Mouse (Mus musculus): Measurements from ENCODE around the gene Trim71. TPM values are rescaled to one million over a fixed set of nuclear protein-coding genes. Genes with fewer than 3 reads are reported as not detected.
"Not testable (repeated sequence)": the region's sequence is repeated elsewhere in the genome, so short reads cannot be mapped to it uniquely, and the experiment has no call there.

The Trim71 gene
- total RNA-seq, 2 experiments from 2014 or later = not detected

- peak; percentile 28 to 38 for DNase-seq (ENCODE audit: low spot score in 2 of 2)
Measured at GRCm38 (mm10) chr9:114527085-114527484, 37.1 kb downstream of the Trim71 start.

- DNase-seq (ENCODE audit: low spot score in 2 of 2) = no peak
Measured at GRCm38 (mm10) chr9:114526581-114526980, 37.6 kb downstream of the Trim71 start.

GRCm38 (mm10) chr9:114525891-114526290 is 38.3 kb downstream of the Trim71 start:
- DNase-seq (ENCODE audit: low spot score in 2 of 2) = no peak

- DNase-seq (ENCODE audit: low spot score in 2 of 2) = no peak
Measured at GRCm38 (mm10) chr9:114525073-114525633, 39.0 kb downstream of the Trim71 start.

GRCm38 (mm10) chr9:114522501-114522900 is 41.7 kb downstream of the Trim71 start:
- no peak for DNase-seq (ENCODE audit: low spot score in 2 of 2)

- no peak for DNase-seq (ENCODE audit: low spot score in 2 of 2)
Measured at GRCm38 (mm10) chr9:114522041-114522440, 42.1 kb downstream of the Trim71 start.

- not testable (repeated sequence) for DNase-seq (ENCODE audit: low spot score in 2 of 2)
Measured at GRCm38 (mm10) chr9:114520529-114520928, 43.6 kb downstream of the Trim71 start.

- DNase-seq (ENCODE audit: low spot score in 2 of 2) = no peak
Measured at GRCm38 (mm10) chr9:114518812-114519477, 45.2 kb downstream of the Trim71 start.

GRCm38 (mm10) chr9:114517924-114518497 is 46.2 kb downstream of the Trim71 start:
- DNase-seq (ENCODE audit: low spot score in 2 of 2) = no peak

GRCm38 (mm10) chr9:114515364-114515763 is 48.8 kb downstream of the Trim71 start, which contains the start of gene C130032M10Rik:
Gene C130032M10Rik (plus strand): TSS chr9:114515697.
- no peak for DNase-seq (ENCODE audit: low spot score in 2 of 2)

- no peak for DNase-seq (ENCODE audit: low spot score in 2 of 2)
Measured at GRCm38 (mm10) chr9:114512831-114513230, 51.3 kb downstream of the Trim71 start.

GRCm38 (mm10) chr9:114509785-114510184 is 54.4 kb downstream of the Trim71 start:
- no peak for DNase-seq (ENCODE audit: low spot score in 2 of 2)

- DNase-seq (ENCODE audit: low spot score in 2 of 2) = no peak
Measured at GRCm38 (mm10) chr9:114507421-114507820, 56.7 kb downstream of the Trim71 start.

- DNase-seq (ENCODE audit: low spot score in 2 of 2) = no peak
Measured at GRCm38 (mm10) chr9:114506564-114506963, 57.6 kb downstream of the Trim71 start.

GRCm38 (mm10) chr9:114504816-114505215 is 59.4 kb downstream of the Trim71 start, which contains the start of gene Ccr4:
Gene Ccr4 (minus strand): TSS chr9:114504916.
- no peak for DNase-seq (ENCODE audit: low spot score in 2 of 2)

- no peak for DNase-seq (ENCODE audit: low spot score in 2 of 2)
Measured at GRCm38 (mm10) chr9:114502711-114503427, 61.3 kb downstream of the Trim71 start.

GRCm38 (mm10) chr9:114501913-114502312 is 62.3 kb downstream of the Trim71 start:
- DNase-seq (ENCODE audit: low spot score in 2 of 2) = no peak

- no peak for DNase-seq (ENCODE audit: low spot score in 2 of 2)
Measured at GRCm38 (mm10) chr9:114501111-114501510, 63.1 kb downstream of the Trim71 start.

- DNase-seq (ENCODE audit: low spot score in 2 of 2) = peak; percentile 44 to 55
Measured at GRCm38 (mm10) chr9:114499783-114500515, 64.2 kb downstream of the Trim71 start.

GRCm38 (mm10) chr9:114498218-114498617 is 66.0 kb downstream of the Trim71 start:
- peak; percentile 82 to 87 for DNase-seq (ENCODE audit: low spot score in 2 of 2)

GRCm38 (mm10) chr9:114496469-114496868 is 67.7 kb downstream of the Trim71 start:
- no peak for DNase-seq (ENCODE audit: low spot score in 2 of 2)

Data from adrenal gland, adult 18-20 months (tissue).